Mouse (Mus musculus) retina, postnatal 1 day (tissue): ENCODE measurements around the gene Gm27179.
"Not testable (repeated sequence)": the region's sequence is repeated elsewhere in the genome, so short reads cannot be mapped to it uniquely, and the experiment has no call there.

Experiments
- DNase-seq: peaks from one replicate; pipeline ENCODE4 v3.0.0-alpha.2; 2012

Gene Gm27179

DNA sequence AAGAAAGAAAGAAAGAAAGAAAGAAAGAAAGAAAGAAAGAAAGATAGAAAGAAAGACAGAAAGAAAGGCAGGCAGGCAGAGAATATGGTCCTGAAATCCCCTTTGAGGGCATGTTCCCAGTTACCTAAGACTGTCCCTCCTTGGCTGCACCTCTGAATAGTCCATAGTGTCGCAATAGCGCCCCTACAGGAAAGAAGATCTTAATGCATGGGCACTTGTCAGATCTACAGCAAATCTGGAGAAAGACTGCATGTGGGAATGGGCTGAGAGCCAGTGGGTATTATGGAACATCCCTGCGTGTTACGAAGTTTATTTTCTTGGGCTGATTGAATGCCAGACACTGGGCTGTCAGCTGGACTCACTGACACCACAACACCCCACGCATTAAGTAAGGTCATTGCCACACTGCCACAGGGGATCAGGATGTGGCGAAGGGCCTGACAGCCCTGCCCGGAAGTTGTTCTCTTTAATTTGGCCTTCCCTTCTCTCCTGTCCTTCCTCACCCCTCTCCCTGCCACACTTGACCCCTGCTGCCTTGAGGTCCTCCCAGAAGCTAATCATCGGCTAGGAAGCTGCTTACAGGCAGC lies 42.1 kb downstream of the Gm27179 start:
- not testable (repeated sequence) for DNase-seq

DNA sequence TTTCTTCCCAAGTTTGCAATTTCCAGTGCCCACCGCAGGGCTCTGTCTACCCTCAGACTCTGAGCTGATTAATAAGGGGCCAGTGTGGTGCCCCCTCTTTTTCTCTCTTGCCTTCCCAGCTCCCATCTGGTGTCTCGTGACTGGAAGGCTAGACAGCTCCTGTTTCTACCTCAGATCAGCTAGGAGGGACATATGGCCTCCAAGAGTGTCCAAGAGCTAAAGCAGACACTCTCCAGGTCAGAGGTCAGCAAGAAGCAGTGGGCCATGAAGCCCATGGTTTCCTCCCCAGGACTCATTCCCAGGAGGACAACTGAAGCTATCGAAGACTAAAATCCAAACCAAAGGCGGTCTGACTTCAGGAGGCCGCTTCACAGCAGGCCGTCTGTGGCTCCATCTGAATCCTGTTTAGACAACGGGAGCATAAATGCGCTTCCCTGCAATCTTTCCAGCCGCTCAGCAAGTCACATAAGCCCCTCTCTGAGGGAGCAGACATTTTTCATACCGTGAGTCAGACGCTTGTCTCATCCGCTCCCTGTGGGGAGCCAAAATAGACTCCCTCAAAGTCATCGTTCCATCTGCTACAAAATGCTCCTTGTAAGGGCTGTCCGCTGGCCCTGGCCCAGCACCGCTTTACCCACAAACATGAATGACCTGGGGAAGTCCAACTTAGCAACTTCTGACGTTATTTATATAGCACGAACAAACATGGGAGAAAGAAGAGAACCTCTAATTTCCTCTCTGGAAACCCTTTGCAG lies 44.6 kb downstream of the Gm27179 start:
- not testable (repeated sequence) for DNase-seq

DNA sequence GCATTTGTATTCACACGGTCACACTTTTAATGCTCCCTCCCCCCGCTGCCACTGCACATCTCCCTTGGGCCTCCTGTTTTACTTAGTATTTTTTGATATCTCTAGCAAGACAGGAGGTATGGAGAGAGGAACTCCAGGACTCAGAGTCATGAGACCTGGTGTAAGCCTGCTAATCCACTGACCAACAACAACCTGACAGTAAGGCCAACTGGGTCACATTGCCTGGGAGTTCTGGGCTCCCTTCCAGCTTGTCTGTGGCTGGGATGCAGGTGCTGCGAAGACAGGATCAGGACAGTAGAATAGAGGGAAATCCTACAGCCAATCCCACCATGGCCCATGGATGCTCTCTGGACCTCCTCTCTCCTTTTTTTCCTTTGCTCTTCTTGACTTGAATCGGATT lies 47.9 kb downstream of the Gm27179 start:
- DNase-seq: not testable (repeated sequence)
